Mouse (Mus musculus) lung, adult 2 months (tissue): ENCODE measurements around the gene Clca3a1.
"Not testable (repeated sequence)": the region's sequence is repeated elsewhere in the genome, so short reads cannot be mapped to it uniquely, and the experiment has no call there.

Experiments used
- CTCF ChIP-seq: fragments of 200-500 bp; IDR thresholded peaks from 2 replicates; pipeline ENCODE4 v1.5.1; 2011; ENCODE audit warnings: mild to moderate bottlenecking, low read length, control low read depth; ENCODE audit not compliant: insufficient read depth
- POLR2A ChIP-seq: fragments of 200-500 bp; IDR thresholded peaks from 2 replicates; pipeline ENCODE4 v1.6.1; 2011; ENCODE audit warnings: low read depth, mild to moderate bottlenecking, control low read depth, low read length, borderline replicate concordance; ENCODE audit errors: extremely low read depth

- not testable (repeated sequence) for TF ChIP-seq POLR2A, CTCF
Observed at GRCm38 (mm10) chr3:144808153-144808925, 47.6 kb upstream of the Clca3a1 start.
